Mouse (Mus musculus): ENCODE data around the gene Mmrn1.
"Not testable (repeated sequence)": the region's sequence is repeated elsewhere in the genome, so short reads cannot be mapped to it uniquely, and the experiment has no call there.

Mmrn1 gene

GRCm38 (mm10) chr6:60924676-60925075 lies at the start of gene Mmrn1:
Gene Mmrn1, plus strand, starts transcription at chr6:60924976.
- DNase-seq (ENCODE audit: low spot score in 2 of 2) = not testable (repeated sequence)

- DNase-seq (ENCODE audit: low spot score in 2 of 2) = no peak
Measured at GRCm38 (mm10) chr6:60880362-60880761, 44.4 kb upstream of the Mmrn1 start.

DNA sequence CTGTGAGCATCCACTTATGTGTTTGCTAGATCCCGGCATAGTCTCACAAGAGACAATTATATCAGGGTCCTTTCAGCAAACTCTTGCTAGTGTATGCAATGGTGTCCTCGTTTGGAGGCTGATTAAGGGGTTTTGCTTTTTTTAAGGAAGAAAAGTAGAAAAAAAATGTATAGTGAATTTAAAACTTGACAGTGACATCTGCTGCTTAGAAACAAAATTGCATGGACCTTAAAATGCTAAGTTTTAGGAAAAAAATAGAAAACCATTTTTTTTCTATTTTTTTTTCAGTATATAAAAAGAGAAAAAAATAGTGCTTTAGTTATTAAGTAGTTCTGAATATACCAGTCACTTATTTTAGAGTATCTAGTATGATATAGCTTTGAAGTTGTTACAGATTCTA lies 43.2 kb upstream of the Mmrn1 start:
- no peak for DNase-seq (ENCODE audit: low spot score in 2 of 2)

DNA sequence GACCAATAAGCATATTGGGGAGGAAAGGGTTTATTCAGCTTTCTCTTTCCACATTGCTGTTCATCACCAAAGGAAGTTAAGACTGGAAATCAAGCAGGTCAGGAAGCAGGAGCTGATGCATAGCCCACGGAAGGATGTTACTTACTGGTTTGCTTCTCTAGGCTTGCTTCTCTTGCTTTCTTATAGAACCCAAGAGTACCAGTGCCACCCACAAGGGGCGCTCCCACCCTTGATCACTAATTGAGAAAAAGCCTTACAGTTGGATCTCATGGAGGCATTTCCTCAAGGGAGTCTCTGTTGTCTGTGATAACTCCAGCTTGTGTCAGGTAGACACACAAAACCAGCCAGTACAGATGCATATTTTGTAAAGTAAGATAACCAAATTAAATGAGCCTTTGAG lies 17.5 kb upstream of the Mmrn1 start:
- no peak for DNase-seq (ENCODE audit: low spot score in 2 of 2)

GRCm38 (mm10) chr6:60931364-60931763 lies 6.6 kb downstream of the Mmrn1 start:
- DNase-seq (ENCODE audit: low spot score in 2 of 2) = peak in 1 of 2 experiments; percentile 33

DNA sequence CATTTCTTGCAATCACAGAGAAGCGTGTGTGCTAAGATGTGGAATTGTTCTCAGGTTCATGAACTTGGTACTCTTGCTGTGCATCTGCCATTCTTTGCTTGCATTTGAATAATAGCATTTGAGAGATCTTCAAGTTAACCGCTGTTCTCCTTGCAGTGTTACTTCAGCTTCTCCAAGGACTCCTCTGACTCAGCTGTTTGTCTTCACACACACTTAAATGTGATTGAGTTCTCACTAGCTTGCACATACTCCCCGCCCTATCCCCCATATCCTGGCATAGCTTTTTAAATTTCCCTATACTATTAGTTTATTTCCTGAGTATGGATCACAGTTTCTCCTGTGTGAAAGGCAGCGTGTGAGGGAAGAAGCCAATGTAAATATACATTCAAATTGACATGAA lies 10.1 kb downstream of the Mmrn1 start:
- DNase-seq (ENCODE audit: low spot score in 2 of 2) = no peak

- DNase-seq (ENCODE audit: low spot score in 2 of 2) = no peak
Measured at GRCm38 (mm10) chr6:60935448-60936130, 10.8 kb downstream of the Mmrn1 start.

DNA sequence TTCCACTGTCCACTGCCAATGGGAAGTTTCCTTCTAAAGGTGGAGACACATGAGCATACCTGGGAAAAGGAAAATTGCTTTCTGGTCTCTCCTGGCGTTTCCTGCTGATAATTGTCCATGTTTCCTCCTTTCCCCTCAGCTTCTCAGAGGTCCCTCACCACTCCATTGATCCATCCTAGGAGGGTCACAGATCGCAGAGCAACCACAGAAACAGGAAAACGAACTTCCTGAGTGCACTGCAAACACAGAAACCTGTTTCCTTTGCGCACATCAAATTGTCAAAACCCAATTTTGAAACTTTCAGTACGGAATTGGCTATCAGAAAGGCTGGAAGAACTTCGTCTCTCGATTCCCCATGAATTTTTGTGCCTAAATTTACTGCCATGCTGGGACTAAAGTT lies 19.4 kb downstream of the Mmrn1 start:
- no peak for DNase-seq (ENCODE audit: low spot score in 2 of 2)

- no peak for DNase-seq (ENCODE audit: low spot score in 2 of 2)
Measured at GRCm38 (mm10) chr6:60944621-60945020, 19.8 kb downstream of the Mmrn1 start.

DNA sequence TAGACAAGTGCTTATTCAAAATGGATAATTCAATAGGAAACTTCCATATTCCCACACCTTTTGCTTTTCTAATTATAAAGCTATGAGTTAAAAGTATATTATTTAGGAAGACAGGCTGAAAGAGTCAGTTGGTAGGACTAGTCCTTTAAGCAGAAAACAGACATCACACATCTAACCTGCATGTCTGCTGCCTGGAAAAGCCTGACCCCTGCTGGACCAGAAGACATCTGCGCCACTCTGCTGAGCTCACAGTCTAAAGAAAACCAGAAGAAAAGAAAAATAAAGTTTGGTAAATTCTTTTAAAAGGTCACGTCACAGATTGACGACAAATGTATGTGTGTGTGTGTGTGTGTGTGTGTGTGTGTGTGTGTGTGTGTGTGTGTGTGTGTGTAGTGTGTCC lies 25.6 kb downstream of the Mmrn1 start:
- DNase-seq (ENCODE audit: low spot score in 2 of 2) = peak in 1 of 2 experiments; percentile 51

- no peak for DNase-seq (ENCODE audit: low spot score in 2 of 2)
Measured at GRCm38 (mm10) chr6:60961285-60961684, 36.5 kb downstream of the Mmrn1 start.

GRCm38 (mm10) chr6:60961838-60962237 lies 37.1 kb downstream of the Mmrn1 start:
- no peak for DNase-seq (ENCODE audit: low spot score in 2 of 2)

DNA sequence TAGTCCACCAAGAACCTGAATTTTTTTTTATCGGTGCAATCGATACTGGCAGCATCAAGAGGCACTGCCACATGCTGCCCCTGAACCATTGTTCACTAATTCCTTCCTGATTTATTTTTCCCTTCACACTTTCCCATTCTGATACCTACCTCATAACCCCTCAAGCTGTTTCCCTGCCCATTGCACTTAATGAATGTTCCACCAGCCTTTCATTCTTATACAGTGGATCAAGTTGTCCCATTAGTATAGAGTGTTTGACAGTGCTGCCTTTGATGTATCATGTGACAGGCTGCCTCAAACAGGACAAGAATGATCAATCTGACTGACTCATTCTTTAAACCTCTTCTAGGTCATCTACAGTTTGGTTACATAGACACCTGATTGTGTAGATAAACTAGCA lies 37.9 kb downstream of the Mmrn1 start:
- DNase-seq (ENCODE audit: low spot score in 2 of 2) = no peak

- no peak for DNase-seq (ENCODE audit: low spot score in 2 of 2)
Measured at GRCm38 (mm10) chr6:60963726-60964125, 39.0 kb downstream of the Mmrn1 start.

DNA sequence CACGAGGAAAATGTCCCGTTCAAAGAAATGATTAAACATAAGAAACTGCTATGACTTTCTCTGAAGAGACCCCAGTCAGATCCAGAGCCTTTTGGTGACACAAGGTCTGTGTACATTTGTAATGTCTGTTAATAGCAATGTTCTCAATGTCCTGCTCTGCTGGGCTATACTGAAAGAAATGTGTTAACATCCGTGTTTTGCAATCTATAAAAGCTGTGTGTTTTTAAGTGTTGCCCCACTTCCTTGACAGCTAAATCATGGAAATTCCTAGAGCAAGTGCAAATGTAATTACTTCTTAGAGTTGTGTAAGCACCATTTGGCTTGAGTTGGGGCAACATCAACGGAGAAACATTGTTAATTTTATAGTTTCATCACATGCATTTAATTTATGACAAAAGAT lies 42.2 kb downstream of the Mmrn1 start:
- no peak for DNase-seq (ENCODE audit: low spot score in 2 of 2)

- no peak for DNase-seq (ENCODE audit: low spot score in 2 of 2)
Measured at GRCm38 (mm10) chr6:60969407-60969806, 44.6 kb downstream of the Mmrn1 start.

- DNase-seq (ENCODE audit: low spot score in 2 of 2) = peak in 1 of 2 experiments; percentile 3
Measured at GRCm38 (mm10) chr6:60970811-60971210, 46.0 kb downstream of the Mmrn1 start.

GRCm38 (mm10) chr6:60978610-60979009 lies 53.8 kb downstream of the Mmrn1 start:
- no peak for DNase-seq (ENCODE audit: low spot score in 2 of 2)

DNA sequence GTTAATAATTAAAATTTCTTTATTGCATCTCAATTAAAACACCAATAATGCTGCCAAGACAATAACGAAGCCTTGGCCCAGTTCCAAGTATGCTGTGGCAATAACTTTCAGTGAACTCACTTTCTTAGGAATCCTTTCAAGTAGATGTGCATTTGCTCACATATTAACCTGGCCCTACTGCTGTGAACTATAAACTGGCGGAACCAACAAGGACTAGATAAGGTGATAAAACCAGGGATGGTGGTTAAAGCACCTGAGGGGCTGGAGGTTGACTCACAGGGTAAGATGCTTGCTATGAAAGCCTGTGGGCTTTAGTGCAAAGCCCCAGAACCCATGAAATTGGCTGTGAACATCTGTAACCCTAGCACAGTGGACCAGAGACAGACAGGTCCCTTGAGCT lies 54.3 kb downstream of the Mmrn1 start:
- DNase-seq (ENCODE audit: low spot score in 2 of 2) = no peak

- DNase-seq (ENCODE audit: low spot score in 2 of 2) = no peak
Measured at GRCm38 (mm10) chr6:60984360-60984759, 59.6 kb downstream of the Mmrn1 start.

GRCm38 (mm10) chr6:60985919-60986318 lies 61.1 kb downstream of the Mmrn1 start:
- DNase-seq (ENCODE audit: low spot score in 2 of 2) = no peak

DNA sequence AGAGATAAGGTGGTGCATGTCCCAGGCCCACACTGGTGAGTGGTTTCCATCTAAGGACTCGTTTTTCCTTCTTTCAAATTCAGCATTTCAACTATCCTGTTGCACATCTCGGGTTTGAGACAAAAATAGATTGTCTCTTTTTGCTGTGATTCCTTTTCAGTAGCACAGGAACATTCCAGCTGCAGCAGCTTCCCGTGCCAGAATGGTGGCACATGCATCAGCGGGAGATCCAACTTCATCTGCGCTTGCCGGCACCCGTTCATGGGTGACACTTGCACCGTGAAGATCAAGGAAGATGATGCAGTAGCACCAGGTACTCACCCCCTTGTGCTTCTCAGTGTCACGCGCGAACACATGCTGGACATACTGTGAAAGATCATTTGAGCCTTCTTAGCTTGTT lies 62.1 kb downstream of the Mmrn1 start:
- no peak for DNase-seq (ENCODE audit: low spot score in 2 of 2)

DNA sequence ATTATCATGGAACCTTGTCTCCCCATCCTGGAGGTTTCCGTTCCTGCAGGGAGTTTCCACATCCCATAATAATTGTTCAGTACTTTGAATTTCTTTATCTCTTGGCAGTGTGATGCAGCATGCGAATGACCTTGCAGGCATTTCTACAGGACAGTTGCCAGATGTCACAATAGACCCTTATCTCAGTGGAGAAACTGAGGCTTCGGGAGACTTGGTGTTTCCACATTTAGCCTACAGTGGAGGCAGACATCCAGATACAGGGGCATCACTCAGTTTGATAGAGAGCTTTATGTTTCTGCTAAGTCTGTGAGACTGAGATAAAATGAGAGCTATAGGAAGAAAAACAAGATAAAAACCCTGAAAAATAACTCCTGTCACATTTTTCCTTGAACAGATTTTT lies 63.0 kb downstream of the Mmrn1 start:
- DNase-seq (ENCODE audit: low spot score in 2 of 2) = no peak

DNA sequence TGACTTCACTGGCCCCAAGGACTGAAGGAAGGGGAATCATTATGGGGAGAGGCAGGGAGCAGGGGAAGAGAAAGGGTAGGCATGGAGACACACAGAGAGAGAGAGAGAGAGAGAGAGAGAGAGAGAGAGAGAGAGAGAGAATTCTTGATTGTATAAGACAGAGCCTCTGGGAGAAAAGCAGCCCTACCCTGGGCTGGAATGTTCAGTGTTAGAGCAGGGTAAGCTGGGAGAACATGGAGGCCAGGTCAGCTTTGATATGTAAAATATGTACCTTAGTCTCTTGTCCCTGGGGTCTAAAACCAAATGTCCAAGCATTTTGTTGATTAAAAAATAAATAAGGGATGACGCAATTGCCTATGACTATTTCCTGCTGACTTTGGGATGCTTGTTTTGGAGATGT lies 67.6 kb downstream of the Mmrn1 start:
- DNase-seq (ENCODE audit: low spot score in 2 of 2) = no peak
